Mouse (Mus musculus): ENCODE data around the gene Phldb2. TPM values are rescaled to one million over a fixed set of nuclear protein-coding genes. Genes with fewer than 3 reads are reported as not detected.

The Phldb2 gene
- total and polyA plus RNA-seq, 3 experiments = not detected

DNA sequence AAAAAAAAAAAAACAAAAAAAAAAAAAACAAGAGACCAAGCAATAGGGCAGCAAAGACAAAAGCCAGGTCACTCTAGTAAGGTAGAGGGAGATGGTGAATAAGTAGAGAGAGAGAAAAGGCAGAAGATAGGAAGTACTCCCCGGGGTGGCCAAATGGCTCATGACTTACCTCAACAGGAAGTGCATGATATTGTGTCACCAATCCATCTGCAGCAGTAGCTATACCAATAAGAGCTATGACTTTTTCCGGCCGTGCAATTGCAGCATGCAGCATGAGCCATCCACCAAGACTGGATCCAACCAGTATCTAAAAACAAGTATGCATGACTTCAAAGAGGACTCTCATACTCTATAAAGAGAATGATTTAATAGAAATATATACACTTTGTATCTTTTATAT is 216.7 kb downstream of the Phldb2 start:
- H3K9me3 ChIP-seq (replicated peaks; ENCODE audit: insufficient read depth, low read length) = no peaks in the 10 kb centered on the region
- no peak for DNase-seq (ENCODE audit: low read depth, low spot score)
- no peak overlapping the region for H3K27ac ChIP-seq (ENCODE audit: control insufficient read depth, low read depth, low read length)
- H3K4me1 ChIP-seq (ENCODE audit: control insufficient read depth in 1 of 2, insufficient read depth in 2 of 2, low read length in 2 of 2) = no peaks in the 10 kb centered on the region; a peak in 1 of 4 replicates
- peaks cover 4 to 14% of the 10 kb centered on the region in 2 experiments; a peak in 3 of 4 replicates for H3K36me3 ChIP-seq (ENCODE audit: control insufficient read depth in 1 of 2, insufficient read depth in 2 of 2, low read length in 2 of 2)
- no peak overlapping the region for H3K9ac ChIP-seq (ENCODE audit: control insufficient read depth, low read depth, low read length, poor library complexity, severe bottlenecking)
- TF ChIP-seq UBTF (IDR thresholded peaks at IDR 0.05; ENCODE audit: borderline replicate concordance, insufficient read depth, low read depth, low read length) (no peak), RAD21 (IDR thresholded peaks at IDR 0.05; ENCODE audit: low read depth, low read length) (no peak), EP300 (IDR thresholded peaks at IDR 0.05; ENCODE audit: low read depth in 1 of 2, low read length in 2 of 2) (no peak), KAT2A (conservative IDR thresholded peaks at IDR 0.05; ENCODE audit: low read depth, low read length) (no peak), ZNF384 (IDR thresholded peaks at IDR 0.05; ENCODE audit: low read depth, low read length) (no peak), USF1 (IDR thresholded peaks at IDR 0.05; ENCODE audit: low read depth, low read length) (no peak), MXI1 (IDR thresholded peaks at IDR 0.05; ENCODE audit: low read depth, low read length) (no peak), RCOR1 (IDR thresholded peaks at IDR 0.05; ENCODE audit: low read depth, low read length) (no peak), USF2 (IDR thresholded peaks at IDR 0.05; ENCODE audit: borderline replicate concordance in 1 of 2, insufficient read depth in 1 of 2, low read depth in 1 of 2, low read length in 2 of 2) (no peak), MYC (IDR thresholded peaks at IDR 0.05; ENCODE audit: low read depth, low read length) (no peak), MAX (IDR thresholded peaks at IDR 0.05; ENCODE audit: low read length) (no peak), CHD2 (IDR thresholded peaks at IDR 0.05; ENCODE audit: low read length) (no peak), CHD1 (IDR thresholded peaks at IDR 0.05; ENCODE audit: low read depth, low read length) (no peak), TCF12 (IDR thresholded peaks at IDR 0.05; ENCODE audit: low read depth, low read length) (no peak), MAZ (IDR thresholded peaks at IDR 0.05; ENCODE audit: low read depth, low read length) (no peak)
- no peak overlapping the region for H3K4me3 ChIP-seq (ENCODE audit: control insufficient read depth in 1 of 2, insufficient read depth in 1 of 2, low read depth in 2 of 2, low read length in 2 of 2)
- no peaks in the 10 kb centered on the region for H3K27me3 ChIP-seq (ENCODE audit: control insufficient read depth in 1 of 2, insufficient read depth in 2 of 2, low read length in 2 of 2)
- H3K79me2 ChIP-seq (ENCODE audit: control insufficient read depth, insufficient read depth, low read length, poor library complexity) = peaks cover 6% of the 10 kb centered on the region; the same call in 1 of the 2 replicates

DNA sequence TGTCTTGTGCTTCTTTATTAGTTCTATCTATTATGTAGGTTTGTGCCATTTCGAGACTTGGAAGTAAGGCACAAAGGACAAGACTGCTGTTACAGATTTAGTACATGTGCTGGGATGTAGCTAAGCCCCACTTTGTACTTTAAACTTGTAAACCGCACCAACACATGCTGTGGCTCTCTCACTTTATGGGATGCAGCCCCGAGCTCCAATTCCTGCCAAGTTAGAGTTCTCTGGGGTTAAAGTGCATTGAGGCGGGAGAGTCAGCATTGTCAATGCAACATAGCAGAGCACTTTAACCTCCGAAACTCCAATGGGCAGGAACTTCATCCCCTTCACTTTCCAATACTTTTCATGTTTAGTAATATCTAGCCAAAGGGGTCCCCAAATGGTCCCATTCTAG is 224.2 kb downstream of the Phldb2 start:
- no peak overlapping the region for H3K4me3 ChIP-seq (ENCODE audit: control insufficient read depth in 1 of 2, insufficient read depth in 1 of 2, low read depth in 2 of 2, low read length in 2 of 2)
- H3K9ac ChIP-seq (ENCODE audit: control insufficient read depth, low read depth, low read length, poor library complexity, severe bottlenecking) = no peak overlapping the region
- no peaks in the 10 kb centered on the region; a peak in 1 of 4 replicates for H3K36me3 ChIP-seq (ENCODE audit: control insufficient read depth in 1 of 2, insufficient read depth in 2 of 2, low read length in 2 of 2)
- H3K27ac ChIP-seq (ENCODE audit: control insufficient read depth, low read depth, low read length) = no peak overlapping the region
- no peaks in the 10 kb centered on the region for H3K79me2 ChIP-seq (ENCODE audit: control insufficient read depth, insufficient read depth, low read length, poor library complexity)
- H3K27me3 ChIP-seq (ENCODE audit: control insufficient read depth in 1 of 2, insufficient read depth in 2 of 2, low read length in 2 of 2) = no peaks in the 10 kb centered on the region
- no peaks in the 10 kb centered on the region for H3K4me1 ChIP-seq (ENCODE audit: control insufficient read depth in 1 of 2, insufficient read depth in 2 of 2, low read length in 2 of 2)
- TF ChIP-seq ELF1 (IDR thresholded peaks at IDR 0.05; ENCODE audit: low read depth, low read length) (no peak), GABPA (IDR thresholded peaks at IDR 0.05; ENCODE audit: low read depth, low read length) (no peak), ZKSCAN1 (IDR thresholded peaks at IDR 0.05; ENCODE audit: low read depth, low read length) (no peak), TBP (IDR thresholded peaks at IDR 0.05; ENCODE audit: low read depth, low read length) (no peak), KAT2A (conservative IDR thresholded peaks at IDR 0.05; ENCODE audit: low read depth, low read length) (no peak), MAFK (IDR thresholded peaks at IDR 0.05; ENCODE audit: borderline replicate concordance, low read depth, low read length) (no peak), USF1 (IDR thresholded peaks at IDR 0.05; ENCODE audit: low read depth, low read length) (no peak), ZC3H11A (IDR thresholded peaks at IDR 0.05; ENCODE audit: low read depth, low read length) (no peak), POLR2AphosphoS5 (IDR thresholded peaks at IDR 0.05; ENCODE audit: borderline replicate concordance, low read depth, low read length) (no peak), MYB (IDR thresholded peaks at IDR 0.05; ENCODE audit: low read depth, low read length) (no peak), MAZ (IDR thresholded peaks at IDR 0.05; ENCODE audit: low read depth, low read length) (no peak), ZMIZ1 (IDR thresholded peaks at IDR 0.05; ENCODE audit: low read depth, low read length) (no peak), ETS1 (IDR thresholded peaks at IDR 0.05; ENCODE audit: low read depth, low read length) (no peak), EP300 (IDR thresholded peaks at IDR 0.05; ENCODE audit: low read depth in 1 of 2, low read length in 2 of 2) (no peak), SMC3 (IDR thresholded peaks at IDR 0.05; ENCODE audit: low read depth, low read length) (no peak), RAD21 (IDR thresholded peaks at IDR 0.05; ENCODE audit: low read depth, low read length) (no peak), TCF12 (IDR thresholded peaks at IDR 0.05; ENCODE audit: low read depth, low read length) (no peak), GATA1 (IDR thresholded peaks at IDR 0.05; ENCODE audit: low read depth, low read length) (no peak), RCOR1 (IDR thresholded peaks at IDR 0.05; ENCODE audit: low read depth, low read length) (no peak), HCFC1 (IDR thresholded peaks at IDR 0.05; ENCODE audit: low read depth, low read length) (no peak)
- DNase-seq (ENCODE audit: low read depth, low spot score) = no peak
- no peaks in the 10 kb centered on the region for H3K9me3 ChIP-seq (replicated peaks; ENCODE audit: insufficient read depth, low read length)
